Mouse (Mus musculus): Measurements from ENCODE around the gene Hnrnpl. TPM values are rescaled to one million over a fixed set of nuclear protein-coding genes. Genes with fewer than 3 reads are reported as not detected.

The Hnrnpl gene
- polyA plus RNA-seq, 1 experiment = 346 TPM

- no peak for DNase-seq (ENCODE audit: low spot score)
Measured at GRCm38 (mm10) chr7:28829821-28830220, 21.5 kb downstream of the Hnrnpl start.

- DNase-seq (ENCODE audit: low spot score) = no peak
Measured at GRCm38 (mm10) chr7:28830981-28831380, 22.6 kb downstream of the Hnrnpl start.

GRCm38 (mm10) chr7:28831411-28832125, 23.2 kb downstream of the Hnrnpl start:
- DNase-seq (ENCODE audit: low spot score) = no peak

DNA sequence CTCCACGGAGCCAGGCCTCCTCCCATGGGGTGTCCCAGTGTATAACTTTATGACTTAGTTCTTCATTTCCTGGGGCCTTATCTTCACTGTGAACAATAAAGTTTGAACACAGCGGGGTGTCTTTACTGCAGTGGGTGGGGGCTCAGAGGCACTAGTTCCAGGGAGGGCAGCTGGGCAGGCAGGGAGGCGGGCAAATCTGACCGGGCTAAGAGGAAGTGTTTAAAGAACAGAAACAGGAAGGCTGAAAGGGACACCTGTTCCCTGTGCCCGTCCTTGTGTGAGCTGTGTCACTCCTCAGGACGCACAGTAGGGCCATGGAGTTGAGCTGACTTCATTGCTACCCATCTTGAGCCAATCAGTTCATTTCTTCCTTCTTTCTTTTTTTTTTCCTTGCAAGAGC, 23.8 kb downstream of the Hnrnpl start:
- DNase-seq (ENCODE audit: low spot score) = no peak

DNA sequence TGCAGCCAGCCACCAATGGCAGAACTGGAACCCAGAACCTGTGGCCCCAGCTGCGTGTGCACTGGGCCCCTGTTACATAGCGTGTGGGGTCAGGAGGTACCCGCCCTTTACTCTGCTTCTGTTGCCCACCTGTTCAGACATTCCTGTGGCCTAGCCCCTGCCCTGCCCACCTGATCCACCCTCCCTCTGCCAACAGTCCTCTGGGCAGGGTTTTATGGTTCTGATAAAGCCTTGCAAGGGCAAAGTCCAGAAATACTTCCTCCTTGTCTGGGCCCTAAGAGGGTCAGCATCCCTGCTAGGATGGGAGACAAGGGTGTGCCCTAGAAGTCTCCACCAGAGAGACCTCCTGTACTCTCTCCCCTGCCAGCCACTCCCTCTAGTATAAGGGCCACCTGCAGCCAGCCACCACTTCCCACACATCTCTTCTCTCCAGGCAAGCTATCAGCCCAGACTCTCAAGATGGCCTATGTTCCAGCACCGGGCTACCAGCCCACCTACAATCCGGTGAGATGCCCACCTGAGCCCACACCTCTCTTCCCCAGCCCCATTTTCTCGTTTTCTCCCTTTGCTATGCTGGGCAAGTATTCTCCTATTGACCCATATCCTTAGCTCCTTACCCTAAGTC, 25.5 kb downstream of the Hnrnpl start, which contains the start of gene Lgals4:
TSS of gene Lgals4 (plus strand) at position 132 of the 625 bp plus-strand sequence.
- DNase-seq (ENCODE audit: low spot score) = no peak

DNA sequence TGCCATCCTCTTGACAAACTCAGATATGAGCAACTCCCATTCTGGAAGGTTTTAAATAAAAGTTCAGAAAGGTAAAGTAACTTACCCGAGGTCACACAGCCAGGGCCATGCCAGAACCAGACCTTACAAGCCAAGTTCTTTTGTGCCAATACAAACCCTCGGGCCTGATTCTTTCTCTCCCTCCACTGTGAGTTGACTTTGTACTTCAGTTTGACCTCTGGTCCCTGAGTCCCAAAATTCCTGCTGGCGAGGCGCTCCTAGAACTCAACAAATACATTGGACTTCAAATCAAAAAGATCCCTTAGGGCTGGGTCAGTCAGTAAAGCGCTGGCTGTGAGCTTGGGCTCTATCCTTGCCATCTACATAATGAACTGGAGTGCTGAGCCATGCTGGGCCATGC, 28.6 kb downstream of the Hnrnpl start:
- DNase-seq (ENCODE audit: low spot score) = no peak

DNA sequence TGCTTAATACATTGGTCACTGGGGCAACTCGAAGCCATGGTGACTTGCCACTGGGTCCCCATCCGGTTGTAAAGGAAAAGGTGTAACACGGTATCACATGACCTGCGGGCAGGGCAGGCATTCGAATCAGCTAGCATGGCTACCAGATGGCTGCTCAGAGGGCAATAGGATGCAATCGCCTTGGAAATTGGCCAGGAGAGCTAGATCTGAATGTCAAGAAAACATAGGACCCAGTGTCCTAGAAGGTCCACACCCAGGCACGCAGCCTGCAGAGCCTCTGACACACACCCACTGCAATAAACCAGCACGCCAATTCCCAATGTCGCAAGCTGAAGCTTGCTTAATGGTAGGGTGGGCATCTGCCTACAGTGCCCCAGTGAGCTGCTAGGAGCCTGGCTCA, 30.0 kb downstream of the Hnrnpl start:
- no peak for DNase-seq (ENCODE audit: low spot score)

GRCm38 (mm10) chr7:28847273-28847672, 38.9 kb downstream of the Hnrnpl start:
- DNase-seq (ENCODE audit: low spot score) = no peak

DNA sequence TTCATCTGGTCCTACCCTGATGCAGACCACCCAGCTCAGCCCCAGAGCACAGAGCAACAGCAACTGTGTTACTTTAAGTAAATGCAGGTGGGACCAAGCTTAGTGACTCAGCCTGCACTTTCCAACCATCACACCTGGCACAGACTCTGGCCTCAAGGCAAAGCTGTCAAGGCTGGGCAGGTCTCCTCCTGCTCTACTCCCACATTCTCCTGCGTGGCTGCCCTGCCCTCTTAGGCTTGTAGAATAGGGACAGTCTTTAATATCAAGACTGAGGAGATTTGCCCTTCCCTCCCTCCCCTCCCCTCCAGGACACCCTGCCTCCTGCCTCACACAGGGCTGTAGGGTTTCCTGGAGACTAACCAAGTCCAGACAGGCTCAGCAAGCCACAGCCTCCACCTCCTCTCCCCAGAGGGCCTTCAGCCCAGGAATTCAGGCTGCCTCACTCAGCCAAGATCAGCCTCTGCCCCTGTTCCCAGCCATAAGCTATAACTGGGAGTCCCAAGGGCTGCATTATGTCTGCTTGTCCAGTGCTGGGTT, 41.4 kb downstream of the Hnrnpl start:
- peak; percentile 40 for DNase-seq (ENCODE audit: low spot score)

GRCm38 (mm10) chr7:28850642-28851041, 42.3 kb downstream of the Hnrnpl start:
- no peak for DNase-seq (ENCODE audit: low spot score)

DNA sequence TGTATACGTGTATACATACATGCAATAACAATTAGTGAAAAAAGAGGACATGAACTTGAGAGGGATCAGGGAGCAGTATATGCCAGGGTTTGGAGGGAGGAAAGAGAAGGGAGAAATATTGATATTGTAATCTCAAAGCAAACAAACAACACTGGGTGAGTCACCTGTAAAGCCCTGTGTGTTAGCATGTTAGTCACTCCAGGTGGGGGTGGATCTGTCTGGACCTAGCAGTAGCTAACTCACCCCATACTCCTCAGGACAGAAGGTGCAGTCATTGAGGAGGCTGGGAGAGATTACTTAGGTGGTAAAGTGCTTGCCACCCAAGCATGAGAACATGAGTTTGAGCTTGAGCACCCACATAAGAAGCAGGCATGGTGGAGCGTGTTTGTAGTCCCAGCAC, 51.6 kb downstream of the Hnrnpl start:
- DNase-seq (ENCODE audit: low spot score) = no peak

GRCm38 (mm10) chr7:28860898-28861297, 52.6 kb downstream of the Hnrnpl start:
- DNase-seq (ENCODE audit: low spot score) = no peak

DNA sequence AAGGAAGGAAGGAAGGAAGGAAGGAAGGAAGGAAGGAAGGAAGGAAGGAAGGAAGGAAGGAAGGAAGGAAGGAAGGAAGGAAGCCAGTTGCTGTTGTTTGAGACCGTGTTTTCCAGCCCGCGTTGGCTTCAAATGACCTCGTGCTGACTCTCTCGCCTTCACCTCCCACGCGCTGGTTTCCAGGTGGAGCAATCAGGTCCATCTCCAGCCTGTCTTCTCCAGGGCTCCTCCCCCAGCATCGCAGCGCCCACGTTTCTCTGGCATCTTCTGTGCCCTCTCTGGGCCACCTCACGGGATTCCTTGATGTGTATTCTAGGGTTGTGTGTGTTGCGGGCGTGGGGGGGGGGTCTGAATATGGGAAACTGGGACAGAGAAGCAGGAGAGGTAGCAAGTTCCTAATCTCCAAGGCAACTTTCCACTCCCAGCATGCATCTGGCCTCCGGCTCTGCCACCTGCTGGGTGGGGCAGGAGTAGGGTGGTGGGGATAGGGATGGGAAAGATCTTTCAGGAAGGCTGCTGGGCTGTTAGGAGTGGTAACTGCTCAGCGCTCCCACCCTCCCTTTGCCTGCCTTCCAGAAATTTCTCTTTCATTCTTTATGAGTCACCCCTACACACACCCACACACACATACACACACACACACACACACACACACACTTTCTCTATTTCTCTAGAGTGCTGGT, 54.6 kb downstream of the Hnrnpl start:
- DNase-seq (ENCODE audit: low spot score) = no peak

- DNase-seq (ENCODE audit: low spot score) = no peak
Measured at GRCm38 (mm10) chr7:28863540-28863939, 55.2 kb downstream of the Hnrnpl start, which contains the start of gene Lgals7. Gene Lgals7 (plus strand): TSS chr7:28863853.

- DNase-seq (ENCODE audit: low spot score) = no peak
Measured at GRCm38 (mm10) chr7:28864288-28864750, 56.0 kb downstream of the Hnrnpl start.

DNA sequence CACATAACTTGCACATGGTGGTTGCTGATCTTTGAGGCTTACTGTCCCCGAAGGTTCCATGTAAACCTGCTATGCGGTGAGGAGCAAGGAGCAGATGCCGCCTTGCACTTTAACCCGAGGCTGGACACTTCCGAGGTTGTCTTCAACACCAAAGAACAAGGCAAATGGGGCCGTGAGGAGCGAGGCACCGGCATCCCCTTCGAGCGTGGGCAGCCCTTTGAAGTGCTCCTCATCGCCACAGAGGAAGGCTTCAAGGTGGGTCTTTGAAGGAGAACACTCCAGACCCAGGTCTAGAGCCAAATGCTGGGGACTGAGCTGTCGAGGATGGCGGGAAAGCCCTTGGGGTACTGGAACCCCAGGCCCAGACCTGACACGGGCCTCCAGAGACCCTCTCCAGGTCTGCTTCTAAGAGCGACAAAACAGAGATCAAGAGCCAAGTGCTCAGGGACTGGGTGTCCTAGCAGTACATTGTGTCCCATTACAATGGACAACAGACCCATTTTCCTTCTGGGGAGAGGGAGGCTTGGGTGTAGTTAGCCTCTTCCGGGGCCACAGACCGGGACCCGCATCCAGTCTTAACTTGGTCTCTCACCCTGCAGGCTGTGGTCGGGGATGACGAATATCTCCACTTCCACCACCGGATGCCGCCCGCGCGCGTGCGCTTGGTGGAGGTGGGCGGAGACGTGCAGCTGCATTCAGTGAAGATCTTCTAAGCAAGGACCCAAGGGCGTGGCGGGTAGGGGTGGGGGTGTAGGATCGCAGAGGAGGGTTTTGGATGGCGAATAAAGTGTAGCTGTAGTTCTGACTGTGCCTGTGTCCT, 57.4 kb downstream of the Hnrnpl start:
- DNase-seq (ENCODE audit: low spot score) = peak; percentile 60

DNA sequence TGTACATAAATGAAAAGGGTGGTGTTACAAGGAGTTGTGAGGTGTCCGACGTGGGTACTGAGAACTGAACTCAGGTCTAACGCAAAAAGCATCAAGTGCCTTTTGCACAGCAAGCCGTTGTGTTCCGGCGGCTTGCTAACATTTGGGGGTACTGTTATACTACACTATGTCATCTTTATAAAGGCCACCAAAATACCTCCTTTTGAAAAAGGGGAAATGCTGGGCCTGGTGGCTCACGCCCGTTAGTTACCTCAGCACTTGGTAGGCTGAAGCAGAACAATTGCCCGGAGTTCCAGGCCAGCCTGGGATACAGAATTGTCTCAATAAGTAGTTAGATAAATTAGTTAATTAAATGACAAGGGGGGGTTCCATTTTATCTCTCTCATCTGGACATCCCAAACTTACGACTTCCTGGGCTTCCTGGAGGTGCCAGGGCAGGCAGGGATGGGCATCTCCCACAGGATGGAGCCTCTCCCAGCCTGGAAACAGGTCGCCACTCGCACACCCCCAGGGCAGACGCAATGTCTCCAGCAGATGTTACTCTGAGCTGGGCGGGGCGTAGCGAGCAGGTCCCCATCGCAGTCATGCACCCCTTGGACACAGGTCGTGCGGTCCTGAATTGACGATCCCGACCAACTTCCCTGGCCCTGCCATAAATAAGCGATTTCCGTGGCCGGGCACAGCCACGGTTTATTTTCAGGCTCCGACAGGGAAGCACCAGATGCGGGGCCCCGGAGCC, 58.6 kb downstream of the Hnrnpl start:
- no peak for DNase-seq (ENCODE audit: low spot score)

DNA sequence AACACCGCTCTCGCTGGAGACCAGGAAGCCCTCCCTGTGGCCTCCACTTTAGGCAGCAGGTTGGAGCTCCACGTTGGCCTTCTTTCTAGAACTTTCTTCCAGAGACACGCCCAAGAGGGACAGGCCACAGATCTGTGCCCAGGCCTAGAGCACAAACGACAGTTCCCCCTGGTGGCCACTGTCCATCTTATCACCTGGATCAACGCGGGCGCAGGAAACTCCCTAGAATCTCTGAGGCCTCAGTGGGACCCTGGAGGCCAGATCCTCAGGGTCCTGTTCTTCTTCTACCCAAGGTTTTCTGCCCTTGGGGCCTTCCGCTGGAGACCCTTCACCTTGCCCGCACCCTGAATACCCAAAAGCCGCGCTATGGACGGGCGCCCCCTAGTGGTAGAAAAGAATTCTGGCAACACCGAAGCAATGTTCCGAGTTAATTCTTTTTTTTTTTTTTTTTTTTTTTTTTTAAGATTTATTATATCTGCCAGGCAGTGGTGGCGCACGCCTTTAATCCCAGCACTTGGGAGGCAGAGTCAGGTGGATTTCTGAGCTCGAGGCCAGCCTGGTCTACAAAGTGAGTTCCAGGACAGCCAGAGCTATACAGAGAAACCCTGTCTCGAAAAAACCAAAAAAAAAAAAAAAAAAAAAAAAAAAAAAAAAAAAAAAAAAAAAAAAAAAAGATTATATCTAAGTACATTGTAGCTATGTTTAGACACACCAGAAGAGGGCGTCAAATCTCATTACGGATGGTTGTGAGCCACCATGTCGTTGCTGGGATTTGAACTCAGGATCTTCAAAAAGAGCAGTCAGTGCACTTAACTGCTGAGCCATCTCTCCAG, 59.4 kb downstream of the Hnrnpl start:
- peak; percentile 65 for DNase-seq (ENCODE audit: low spot score)

GRCm38 (mm10) chr7:28870901-28871664, 62.7 kb downstream of the Hnrnpl start:
- DNase-seq (ENCODE audit: low spot score) = no peak
